8 mouse cellular contexts compared by ENCODE assay signal in the genomic region with DNA sequence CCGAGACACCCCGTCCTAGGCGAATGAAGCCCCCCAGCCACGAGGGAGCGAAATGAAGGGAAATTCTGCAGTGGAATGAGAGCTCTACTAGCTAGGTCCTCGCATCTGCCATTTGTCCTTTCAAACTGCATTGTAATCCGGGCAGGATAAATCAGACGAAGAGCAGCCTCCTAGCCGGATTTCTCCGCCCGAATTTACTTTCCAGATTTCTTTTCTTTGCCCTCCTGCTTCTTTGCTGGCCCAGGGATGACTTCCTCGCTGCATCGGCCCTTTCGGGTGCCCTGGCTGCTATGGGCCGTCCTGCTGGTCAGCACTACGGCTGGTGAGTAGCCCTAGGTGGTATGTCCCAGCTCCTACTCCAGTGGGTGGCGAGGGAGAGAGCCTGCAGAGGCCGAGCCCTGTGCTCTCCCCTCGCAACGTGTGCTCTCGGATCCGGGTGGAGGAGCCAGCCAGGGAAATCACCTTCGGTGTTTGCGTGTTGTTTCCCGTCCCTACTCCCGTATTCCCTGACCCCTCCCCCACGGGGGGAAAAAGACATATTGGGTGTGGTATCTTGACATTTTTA. TPM values are rescaled to one million over a fixed set of nuclear protein-coding genes. Genes with fewer than 3 reads are reported as not detected.
DNase-seq lines count a peak whose midpoint lies in the region; ATAC-seq and TF ChIP-seq lines count a peak whose summit lies in the region.

No protein-coding gene starts in this region.

- peak overlapping the region; percentile 92 for H3K4me2 ChIP-seq in heart, embryonic 13.5 days
- peak overlapping the region; percentile 99 for H3K4me2 ChIP-seq in liver, embryonic 14.5 days (ENCODE audit: low read depth)

- DNase-seq in A20 (ENCODE audit: low read depth, low spot score) = peak; percentile 72
- peak; percentile 62 for DNase-seq in kidney, postnatal 14 days
- DNase-seq in liver, embryonic 14.5 days (ENCODE audit: low read depth in 3 of 3, low spot score in 3 of 3) = no peak
- DNase-seq in neural tube, embryonic 10.5 days (ENCODE audit: extremely low spot score, low spot score) = peak; percentile 75

- peak overlapping the region; percentile 63 for H3K27ac ChIP-seq in bone marrow macrophage, adult 2 months (ENCODE audit: insufficient read depth, low read depth, low read length)
- peak overlapping the region; percentile 99 for H3K27ac ChIP-seq in heart, embryonic 13.5 days (replicated peaks)
- no peak overlapping the region for H3K27ac ChIP-seq in liver, embryonic 14.5 days
- peak overlapping the region; percentile 65 for H3K27ac ChIP-seq in testis, adult 2 months (ENCODE audit: control insufficient read depth, insufficient read depth, low read depth, low read length)

- H3K9ac ChIP-seq in heart, embryonic 13.5 days = peak overlapping the region; percentile 98
- H3K9ac ChIP-seq in liver, embryonic 14.5 days (replicated peaks) = peak overlapping the region; percentile 79

- no peaks in the 10 kb centered on the region for H3K36me3 ChIP-seq in erythroblast, embryonic 14.5 days (ENCODE audit: control insufficient read depth)
- peaks cover 14% of the 10 kb centered on the region for H3K36me3 ChIP-seq in heart, embryonic 13.5 days
- H3K36me3 ChIP-seq in liver, embryonic 14.5 days (replicated peaks; ENCODE audit: control insufficient read depth, insufficient read depth, low read depth) = no peaks in the 10 kb centered on the region
- no peaks in the 10 kb centered on the region for H3K36me3 ChIP-seq in testis, adult 2 months (ENCODE audit: control insufficient read depth, insufficient read depth, low read length)

- TF ChIP-seq EP300 in liver, embryonic 14.5 days (IDR thresholded peaks at IDR 0.05; ENCODE audit: low read depth) = no peak

- ATAC-seq in heart, embryonic 13.5 days (ENCODE audit: extremely low read depth, insufficient number of reproducible peaks, low FRiP score, low TSS enrichment) = no peak
- ATAC-seq in liver, embryonic 14.5 days (ENCODE audit: insufficient read depth) = no peak

- under 1% methylated on average over 27 of the region's 27 CpGs for WGBS in heart, embryonic 13.5 days
- under 1% methylated on average over 27 of the region's 27 CpGs for WGBS in liver, embryonic 14.5 days (ENCODE audit: insufficient replicate concordance)

- peaks cover 6% of the 10 kb centered on the region; the same call in 1 of the 2 replicates for H3K4me1 ChIP-seq in bone marrow macrophage, adult 2 months (ENCODE audit: control insufficient read depth, insufficient read depth, low read length)
- peaks cover 28% of the 10 kb centered on the region for H3K4me1 ChIP-seq in erythroblast, embryonic 14.5 days (ENCODE audit: control insufficient read depth)
- peaks cover 16% of the 10 kb centered on the region for H3K4me1 ChIP-seq in heart, embryonic 13.5 days
- peaks cover 4 to 5% of the 10 kb centered on the region in 2 experiments; a peak in 3 of 4 replicates for H3K4me1 ChIP-seq in liver, embryonic 14.5 days (replicated peaks; ENCODE audit: control insufficient read depth in 2 of 2, insufficient read depth in 2 of 2, low read length in 1 of 2)
- peaks cover 6% of the 10 kb centered on the region for H3K4me1 ChIP-seq in testis, adult 2 months (ENCODE audit: control insufficient read depth, insufficient read depth, low read length)

- H3K4me3 ChIP-seq in bone marrow macrophage, adult 2 months (ENCODE audit: insufficient read depth, low read length) = peak overlapping the region; percentile 89
- peak overlapping the region; percentile 86 for H3K4me3 ChIP-seq in erythroblast, embryonic 14.5 days (replicated peaks)
- H3K4me3 ChIP-seq in heart, embryonic 13.5 days = peak overlapping the region; percentile 84
- peak overlapping the region; percentile 77 to 85 for H3K4me3 ChIP-seq in liver, embryonic 14.5 days (ENCODE audit: insufficient read depth in 1 of 2, low read depth in 2 of 2, low read length in 2 of 2)
- peak overlapping the region; percentile 61 for H3K4me3 ChIP-seq in testis, adult 2 months (ENCODE audit: control insufficient read depth, low read depth, low read length)

- TF ChIP-seq POLR2A in bone marrow macrophage, adult 2 months (IDR thresholded peaks at IDR 0.05; ENCODE audit: borderline replicate concordance, low read depth, low read length) = no peak
- no peak for TF ChIP-seq POLR2A in testis, adult 2 months (IDR thresholded peaks at IDR 0.05; ENCODE audit: control insufficient read depth, low read depth, low read length)

- no peak for TF ChIP-seq CTCF in bone marrow macrophage, adult 2 months (IDR thresholded peaks at IDR 0.05; ENCODE audit: low read depth, low read length)
- peak; percentile 13; the same call in 1 of the 2 replicates for TF ChIP-seq CTCF in liver, embryonic 14.5 days (IDR thresholded peaks at IDR 0.05; ENCODE audit: low read depth)
- no peak for TF ChIP-seq CTCF in testis, adult 2 months (IDR thresholded peaks at IDR 0.05; ENCODE audit: control insufficient read depth, insufficient read depth, insufficient replicate concordance, low read depth, low read length)

- no peaks in the 10 kb centered on the region for H3K9me3 ChIP-seq in erythroblast, embryonic 14.5 days (ENCODE audit: control insufficient read depth, low read length)
- H3K9me3 ChIP-seq in heart, embryonic 13.5 days = no peaks in the 10 kb centered on the region
- H3K9me3 ChIP-seq in liver, embryonic 14.5 days (ENCODE audit: control insufficient read depth, low read length) = no peaks in the 10 kb centered on the region

- peaks cover 28% of the 10 kb centered on the region for H3K27me3 ChIP-seq in erythroblast, embryonic 14.5 days (ENCODE audit: control insufficient read depth)
- no peaks in the 10 kb centered on the region for H3K27me3 ChIP-seq in heart, embryonic 13.5 days (replicated peaks)
- H3K27me3 ChIP-seq in liver, embryonic 14.5 days (ENCODE audit: control insufficient read depth, insufficient read depth, low read length) = no peaks in the 10 kb centered on the region
- no peaks in the 10 kb centered on the region for H3K27me3 ChIP-seq in testis, adult 2 months (ENCODE audit: control insufficient read depth, insufficient read depth, low read length)

RNA-seq across cellular contexts. Expression of a gene that starts 1.3 kb away (rescaled TPM):
- polyA plus RNA-seq in bone marrow macrophage, adult 2 months (2012; ENCODE audit: insufficient read depth, insufficient read length, missing spikeins) = 20.6 and 26.0 TPM in 2 replicates
- polyA plus RNA-seq in erythroblast, embryonic 14.5 days (2012) = 0.02 TPM in 2 replicates
- 6.1 TPM in 2 replicates for polyA plus RNA-seq in heart, embryonic 13.5 days (2015; fragmentation: Nextera tagmentation; extraction: Ambion mirVana)
- polyA plus RNA-seq in liver, embryonic 14.5 days (2012; rRNA removed) = 0.88 and 1.0 TPM in 2 replicates
- 1.0 and 1.1 TPM in 2 replicates for polyA plus RNA-seq in liver, embryonic 14.5 days (2014; fragmentation: Nextera tagmentation; extraction: Ambion mirVana)
- 1.3 and 1.8 TPM in 2 replicates for polyA plus RNA-seq in testis, adult 2 months (2012; rRNA removed)

Comparison
In these comparisons a context has a peak if more than half of its experiments do, and no peak if none do; other contexts are left out.
1. DNase-seq: peak in A20 (single experiment), kidney, postnatal 14 days (single experiment) and neural tube, embryonic 10.5 days (single experiment); none in liver, embryonic 14.5 days (0 of 3).
2. Peak in every context shown above with its lines, with median percentiles within 50 percentile points of each other: H3K4me3 ChIP-seq.